Mouse (Mus musculus): ENCODE measurements at regions not wholly inside any gene's neighbourhood (a gene's known extent, or its start where the extent isn't known, plus 50 kb on each side); places are given as distances from the start of the nearest gene placed in this dataset.
A peak's percentile ranks its signal among the peaks of the same experiment; 100 is the strongest.

GRCm38 (mm10) chr16:8936446-8936845 lies 106.5 kb downstream of the 1810013L24Rik start:
- no peak for DNase-seq (ENCODE audit: extremely low read depth)
- no peaks in the 10 kb centered on the region for H3K79me2 ChIP-seq (replicated peaks; ENCODE audit: control insufficient read depth, extremely low read depth, insufficient read depth, poor library complexity, severe bottlenecking)
- H3K27me3 ChIP-seq (replicated peaks) = peaks cover 63% of the 10 kb centered on the region
- H3K4me2 ChIP-seq (ENCODE audit: insufficient read depth, low read depth, poor library complexity, severe bottlenecking) = no peak overlapping the region
- TF ChIP-seq HCFC1 (IDR thresholded peaks at IDR 0.05; ENCODE audit: low read depth, low read length) = no peak
- no peak for TF ChIP-seq ZC3H11A (IDR thresholded peaks at IDR 0.05; ENCODE audit: low read depth, low read length)
- no peak for TF ChIP-seq IRF4 (IDR thresholded peaks at IDR 0.05; ENCODE audit: low read depth, low read length)
- TF ChIP-seq E2F4 (IDR thresholded peaks at IDR 0.05; ENCODE audit: insufficient replicate concordance, low read depth, low read length) = no peak
- no peak for TF ChIP-seq ZMIZ1 (IDR thresholded peaks at IDR 0.05; ENCODE audit: low read depth, low read length)
- TF ChIP-seq JUND (conservative IDR thresholded peaks at IDR 0.05; ENCODE audit: low read depth, low read length) = no peak
- TF ChIP-seq ELF1 (IDR thresholded peaks at IDR 0.05; ENCODE audit: low read depth, low read length) = no peak
- no peak for TF ChIP-seq BHLHE40 (IDR thresholded peaks at IDR 0.05; ENCODE audit: low read depth, low read length)
- no peak for TF ChIP-seq ZNF384 (IDR thresholded peaks at IDR 0.05; ENCODE audit: low read depth, low read length)
- TF ChIP-seq NRF1 (IDR thresholded peaks at IDR 0.05; ENCODE audit: low read depth, low read length) = no peak
- TF ChIP-seq CTCF (conservative IDR thresholded peaks at IDR 0.05 in 1 of 2, IDR thresholded peaks at IDR 0.05 in 1 of 2; ENCODE audit: low read depth in 2 of 2, low read length in 2 of 2) = no peak
- TF ChIP-seq CHD1 (IDR thresholded peaks at IDR 0.05; ENCODE audit: low read depth, low read length) = no peak
- no peak for TF ChIP-seq RAD21 (IDR thresholded peaks at IDR 0.05; ENCODE audit: low read depth, low read length)
- TF ChIP-seq MYC (IDR thresholded peaks at IDR 0.05; ENCODE audit: low read depth, low read length) = no peak
- TF ChIP-seq MAX (IDR thresholded peaks at IDR 0.05; ENCODE audit: low read length) = no peak
- TF ChIP-seq POLR2A (IDR thresholded peaks at IDR 0.05; ENCODE audit: low read depth, low read length) = no peak
- no peak for TF ChIP-seq GABPA (IDR thresholded peaks at IDR 0.05; ENCODE audit: insufficient replicate concordance, low read depth, low read length)
- no peak for TF ChIP-seq SIN3A (IDR thresholded peaks at IDR 0.05; ENCODE audit: low read length)
- no peak overlapping the region for H3K27ac ChIP-seq (ENCODE audit: insufficient read depth, low read depth)
- H3K36me3 ChIP-seq (replicated peaks in 1 of 2; ENCODE audit: control insufficient read depth in 1 of 2, insufficient read depth in 1 of 2, low read length in 1 of 2) = no peaks in the 10 kb centered on the region
- H3K4me1 ChIP-seq (ENCODE audit: control insufficient read depth in 1 of 2, insufficient read depth in 2 of 2) = no peaks in the 10 kb centered on the region
- peaks cover 3% of the 10 kb centered on the region for H3K9me3 ChIP-seq (replicated peaks; ENCODE audit: low read length)
- dilution Hi-C loops (cut with MboI; ENCODE audit: extremely low pct_ligation_motif_present, extremely low pct_unique_long_range_greater_than_20kb, low sequenced_read_pairs) (no loop called here), in situ Hi-C loops (cut with MboI; ENCODE audit: low pct_ligation_motif_present, low pct_unique_long_range_greater_than_20kb, low sequenced_read_pairs) (no loop called here)
- no peak overlapping the region for H3K4me3 ChIP-seq (replicated peaks in 1 of 3; ENCODE audit: low read depth in 2 of 3, low read length in 2 of 3, poor library complexity in 1 of 3)
- H3K9ac ChIP-seq (ENCODE audit: insufficient read depth, low read depth) = no peak overlapping the region

- H3K4me1 ChIP-seq (ENCODE audit: control insufficient read depth in 1 of 2, insufficient read depth in 2 of 2) = no peaks in the 10 kb centered on the region
- no peak for DNase-seq (ENCODE audit: extremely low read depth)
- H3K36me3 ChIP-seq (replicated peaks in 1 of 2; ENCODE audit: control insufficient read depth in 1 of 2, insufficient read depth in 1 of 2, low read length in 1 of 2) = no peaks in the 10 kb centered on the region
- H3K27me3 ChIP-seq (replicated peaks) = peaks cover 50% of the 10 kb centered on the region
- in situ Hi-C loops (cut with MboI; ENCODE audit: low pct_ligation_motif_present, low pct_unique_long_range_greater_than_20kb, low sequenced_read_pairs) = no loop called here
- H3K27ac ChIP-seq (ENCODE audit: insufficient read depth, low read depth) = no peak overlapping the region
- no peak for TF ChIP-seq MYC (IDR thresholded peaks at IDR 0.05; ENCODE audit: low read depth, low read length)
- no peak for TF ChIP-seq ETS1 (conservative IDR thresholded peaks at IDR 0.05; ENCODE audit: low read depth, low read length)
- no peak for TF ChIP-seq USF2 (conservative IDR thresholded peaks at IDR 0.05; ENCODE audit: low read depth, low read length)
- TF ChIP-seq RAD21 (IDR thresholded peaks at IDR 0.05; ENCODE audit: low read depth, low read length) = no peak
- no peak for TF ChIP-seq E2F4 (IDR thresholded peaks at IDR 0.05; ENCODE audit: insufficient replicate concordance, low read depth, low read length)
- 0 out of 2 replicates have a peak, but pooled peaks have one; percentile 10 for TF ChIP-seq CHD2 (IDR thresholded peaks at IDR 0.05; ENCODE audit: low read length)
- dilution Hi-C loops (cut with MboI; ENCODE audit: extremely low pct_ligation_motif_present, extremely low pct_unique_long_range_greater_than_20kb, low sequenced_read_pairs) = no loop called here
- no peak overlapping the region for H3K4me3 ChIP-seq (replicated peaks in 1 of 3; ENCODE audit: low read depth in 2 of 3, low read length in 2 of 3, poor library complexity in 1 of 3)
- no peaks in the 10 kb centered on the region for H3K79me2 ChIP-seq (replicated peaks; ENCODE audit: control insufficient read depth, extremely low read depth, insufficient read depth, poor library complexity, severe bottlenecking)
- H3K9ac ChIP-seq (ENCODE audit: insufficient read depth, low read depth) = no peak overlapping the region
- H3K4me2 ChIP-seq (ENCODE audit: insufficient read depth, low read depth, poor library complexity, severe bottlenecking) = no peak overlapping the region
- H3K9me3 ChIP-seq (replicated peaks; ENCODE audit: low read length) = no peaks in the 10 kb centered on the region
Observed at GRCm38 (mm10) chr16:8938516-8938915, 108.6 kb downstream of the 1810013L24Rik start.

All from CH12.LX (cell line).